ENCODE assay signal across 8 mouse cellular contexts in genomic region chr1:40324955-40325702, GRCm38 (mm10). TPM values are rescaled to one million over a fixed set of nuclear protein-coding genes. Genes with fewer than 3 reads are reported as not detected.
A peak's percentile ranks its signal among the peaks of the same experiment; 100 is the strongest.
DNase-seq lines count a peak whose midpoint lies in the region; ATAC-seq and TF ChIP-seq lines count a peak whose summit lies in the region.

No protein-coding gene starts in this region.

- H3K27me3 ChIP-seq in spleen, adult 2 months (ENCODE audit: control insufficient read depth, insufficient read depth, low read length), result no peaks in the 10 kb centered on the region
- H3K27me3 ChIP-seq in embryonic facial prominence, embryonic 12.5 days, result peaks cover 19% of the 10 kb centered on the region
- H3K27me3 ChIP-seq in hindbrain, postnatal 0 days (ENCODE audit: insufficient read depth, low read length), result peaks cover 19% of the 10 kb centered on the region

- intact Hi-C loops in gastrocnemius, postnatal 14 days (cut with DNase I; ENCODE audit: low total_unique reads), result no loop called here

- H3K9ac ChIP-seq in embryonic facial prominence, embryonic 12.5 days, result peak overlapping the region; percentile 56
- H3K9ac ChIP-seq in hindbrain, postnatal 0 days (replicated peaks; ENCODE audit: low read length), result peak overlapping the region; percentile 2

- no peak for TF ChIP-seq POLR2A in spleen, adult 2 months (IDR thresholded peaks at IDR 0.05; ENCODE audit: low read depth, low read length)

- H3K36me3 ChIP-seq in spleen, adult 2 months (ENCODE audit: control insufficient read depth, insufficient read depth, low read length), result no peaks in the 10 kb centered on the region
- no peaks in the 10 kb centered on the region for H3K36me3 ChIP-seq in embryonic facial prominence, embryonic 12.5 days
- no peaks in the 10 kb centered on the region for H3K36me3 ChIP-seq in hindbrain, postnatal 0 days (ENCODE audit: insufficient read depth, low read length)

- no peak overlapping the region for H3K27ac ChIP-seq in spleen, adult 2 months (ENCODE audit: insufficient read depth, low read length)
- H3K27ac ChIP-seq in embryonic facial prominence, embryonic 12.5 days, result no peak overlapping the region
- H3K27ac ChIP-seq in hindbrain, postnatal 0 days, result no peak overlapping the region

- H3K4me1 ChIP-seq in spleen, adult 2 months (ENCODE audit: control insufficient read depth, insufficient read depth, insufficient read length), result peaks cover 5% of the 10 kb centered on the region; the same call in 1 of the 2 replicates
- peaks cover 19% of the 10 kb centered on the region; the same call in 1 of the 2 replicates for H3K4me1 ChIP-seq in embryonic facial prominence, embryonic 12.5 days
- peaks cover 5% of the 10 kb centered on the region; the same call in 1 of the 2 replicates for H3K4me1 ChIP-seq in hindbrain, postnatal 0 days (ENCODE audit: insufficient read depth, low read length)

- whole genome bisulfite sequencing in spleen, adult 2 months, result 16% methylated on average over 22 of the region's 22 CpGs
- WGBS in embryonic facial prominence, embryonic 12.5 days, result 2% methylated on average over 22 of the region's 22 CpGs
- WGBS in hindbrain, postnatal 0 days, result 8% methylated on average over 22 of the region's 22 CpGs

- TF ChIP-seq CTCF in spleen, adult 2 months (IDR thresholded peaks at IDR 0.05; ENCODE audit: extremely low read depth, insufficient read depth, insufficient read length, insufficient replicate concordance), result no peak
- TF ChIP-seq CTCF in hindbrain, postnatal 0 days (IDR thresholded peaks at IDR 0.05; ENCODE audit: low read depth), result no peak

- no peaks in the 10 kb centered on the region for H3K9me3 ChIP-seq in embryonic facial prominence, embryonic 12.5 days
- no peaks in the 10 kb centered on the region for H3K9me3 ChIP-seq in hindbrain, postnatal 0 days (ENCODE audit: low read length)

- no peak for ATAC-seq in embryonic facial prominence, embryonic 12.5 days (ENCODE audit: insufficient number of reproducible peaks, insufficient read depth, low FRiP score, low TSS enrichment)
- no peak for ATAC-seq in hindbrain, postnatal 0 days
- peak; percentile 53 for ATAC-seq in megakaryocyte-erythroid progenitor cell, adult 5-6 weeks (replicated peaks; ENCODE audit: low FRiP score, low TSS enrichment, poor library complexity, severe bottlenecking)

- H3K4me2 ChIP-seq in embryonic facial prominence, embryonic 12.5 days (replicated peaks), result peak overlapping the region; percentile 80
- H3K4me2 ChIP-seq in hindbrain, postnatal 0 days (ENCODE audit: low read depth, low read length), result peak overlapping the region; percentile 75

- peak in 1 of 2 experiments; percentile 8 for DNase-seq in spleen, adult 2 months (ENCODE audit: low read depth in 1 of 2, low spot score in 2 of 2)
- DNase-seq in spleen, adult 18-20 months, result no peak
- peak; percentile 4 for DNase-seq in hindbrain, postnatal 0 days (ENCODE audit: low spot score)
- peak; percentile 17 to 24 for DNase-seq in thymus, postnatal 36 days
- no peak for DNase-seq in spleen, postnatal 36 days (ENCODE audit: low spot score in 2 of 2)
- DNase-seq in gastrocnemius, postnatal 14 days, result no peak

- H3K4me3 ChIP-seq in spleen, adult 2 months (ENCODE audit: extremely low read depth, insufficient read depth, insufficient read length), result peak overlapping the region; percentile 51
- peak overlapping the region; percentile 42 for H3K4me3 ChIP-seq in embryonic facial prominence, embryonic 12.5 days
- H3K4me3 ChIP-seq in hindbrain, postnatal 0 days (ENCODE audit: low read length), result peak overlapping the region; percentile 37

RNA-seq across cellular contexts. Expression of gene Il1rl2, which starts 0.7 kb away (rescaled TPM):
- 1.3 and 1.9 TPM in 2 replicates for polyA plus RNA-seq in spleen, adult 2 months (2012; rRNA removed)
- polyA plus RNA-seq in embryonic facial prominence, embryonic 12.5 days (2016; fragmentation: Nextera tagmentation; extraction: Ambion mirVana), result 7.8 and 8.1 TPM in 2 replicates
- 0.42 and 1.3 TPM in 2 replicates for total RNA-seq in hindbrain, postnatal 0 days (2014; rRNA removed)
- polyA plus RNA-seq in hindbrain, postnatal 0 days (2015; fragmentation: Nextera tagmentation; extraction: Ambion mirVana), result 0.52 and 0.76 TPM in 2 replicates
- total RNA-seq in megakaryocyte-erythroid progenitor cell, adult 5-6 weeks (2014; fragmentation: Nextera tagmentation), result 2.6 and 6.3 TPM in 2 replicates
- total RNA-seq in megakaryocyte-erythroid progenitor cell, adult 5-6 weeks (2017), result 1.2 and 6.3 TPM in 2 replicates
- total RNA-seq in gastrocnemius, postnatal 14 days (2021), result 1 to 10 TPM; 3.0 to 3.4 TPM

Comparison
In these comparisons a context has a peak if more than half of its experiments do, and no peak if none do; other contexts are left out.
1. DNase-seq: peak in hindbrain, postnatal 0 days (single experiment) and thymus, postnatal 36 days (2 of 2); none in spleen, adult 18-20 months (0 of 2), spleen, postnatal 36 days (0 of 2) and gastrocnemius, postnatal 14 days (single experiment).
2. Peak in every context shown above with its lines, with median percentiles within 50 percentile points of each other: H3K4me3 ChIP-seq.